8 mouse cellular contexts compared by ENCODE assay signal in the genomic region with DNA sequence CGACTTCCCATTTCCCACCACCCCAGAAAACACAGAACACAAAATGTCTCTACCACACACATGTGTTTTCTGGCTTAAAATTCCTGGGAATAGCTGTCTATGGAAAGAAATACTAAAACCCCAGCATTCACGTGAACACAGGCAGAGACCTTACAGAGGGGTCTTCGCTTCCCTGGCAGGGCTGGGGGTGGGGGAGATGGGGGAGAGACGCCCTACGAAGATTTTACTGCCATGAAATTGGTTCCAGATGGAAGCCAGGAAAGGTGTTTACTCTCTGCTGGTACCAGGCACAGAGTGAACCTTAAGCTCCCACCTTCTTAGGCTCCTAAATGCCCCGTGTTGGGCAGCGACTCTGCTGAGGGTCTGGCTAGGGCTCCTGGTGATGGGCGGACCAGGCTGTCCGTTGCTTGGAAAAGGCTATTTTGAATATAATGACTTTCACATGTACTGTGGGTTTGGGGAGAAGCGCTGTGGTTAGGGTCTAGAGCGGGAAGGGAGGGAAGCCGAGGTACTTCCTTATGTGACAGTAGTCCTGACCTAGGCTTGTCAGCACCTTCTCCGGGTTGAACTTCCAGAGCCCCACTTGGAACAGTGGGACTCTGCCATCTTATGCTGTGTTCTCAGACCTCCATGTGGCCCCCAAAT. TPM values are rescaled to one million over a fixed set of nuclear protein-coding genes. Genes with fewer than 3 reads are reported as not detected.
A peak's percentile ranks its signal among the peaks of the same experiment; 100 is the strongest.
DNase-seq lines count a peak whose midpoint lies in the region; ATAC-seq lines count a peak whose summit lies in the region.

No protein-coding gene starts in this region.

- H3K27ac ChIP-seq in heart, embryonic 10.5 days = peak overlapping the region; percentile 63
- H3K27ac ChIP-seq in hindbrain, embryonic 15.5 days (replicated peaks) = no peak overlapping the region
- no peak overlapping the region for H3K27ac ChIP-seq in midbrain, embryonic 11.5 days (ENCODE audit: low read depth, low read length)

- H3K36me3 ChIP-seq in heart, embryonic 10.5 days = no peaks in the 10 kb centered on the region
- H3K36me3 ChIP-seq in hindbrain, embryonic 15.5 days = no peaks in the 10 kb centered on the region
- H3K36me3 ChIP-seq in midbrain, embryonic 11.5 days (ENCODE audit: control insufficient read depth, insufficient read depth, low read length) = no peaks in the 10 kb centered on the region

- H3K9me3 ChIP-seq in heart, embryonic 10.5 days = no peaks in the 10 kb centered on the region
- no peaks in the 10 kb centered on the region for H3K9me3 ChIP-seq in hindbrain, embryonic 15.5 days
- no peaks in the 10 kb centered on the region for H3K9me3 ChIP-seq in midbrain, embryonic 11.5 days (ENCODE audit: control insufficient read depth, low read length)

- H3K4me1 ChIP-seq in heart, embryonic 10.5 days = peaks cover 19% of the 10 kb centered on the region
- H3K4me1 ChIP-seq in hindbrain, embryonic 15.5 days (replicated peaks) = peaks cover 15% of the 10 kb centered on the region
- peaks cover 14% of the 10 kb centered on the region for H3K4me1 ChIP-seq in midbrain, embryonic 11.5 days (ENCODE audit: control insufficient read depth, insufficient read depth, low read length)

- no peak overlapping the region for H3K9ac ChIP-seq in hindbrain, embryonic 15.5 days
- peak overlapping the region; percentile 38; the same call in 1 of the 2 replicates for H3K9ac ChIP-seq in midbrain, embryonic 11.5 days (ENCODE audit: low read length)

- 0 out of 2 replicates have a peak, but pooled peaks have one; percentile 6 for ATAC-seq in hindbrain, embryonic 15.5 days (ENCODE audit: low FRiP score, low read depth)
- ATAC-seq in midbrain, embryonic 11.5 days (ENCODE audit: low FRiP score) = no peak; the same call in 1 of the 2 replicates
- ATAC-seq in activated CD4-positive, CD25-positive, alpha-beta regulatory T cell, adult 4 months = no peak

- H3K4me2 ChIP-seq in hindbrain, embryonic 15.5 days = peak overlapping the region; percentile 42
- peak overlapping the region; percentile 47 for H3K4me2 ChIP-seq in midbrain, embryonic 11.5 days

- peak overlapping the region; percentile 45 for H3K4me3 ChIP-seq in heart, embryonic 10.5 days
- no peak overlapping the region for H3K4me3 ChIP-seq in hindbrain, embryonic 15.5 days
- H3K4me3 ChIP-seq in midbrain, embryonic 11.5 days (ENCODE audit: low read depth, low read length) = no peak overlapping the region

- 17% methylated on average over 13 of the region's 13 CpGs for WGBS in heart, embryonic 10.5 days
- 33% methylated on average over 13 of the region's 13 CpGs for WGBS in hindbrain, embryonic 15.5 days
- 22% methylated on average over 13 of the region's 13 CpGs for WGBS in midbrain, embryonic 11.5 days

- no peak for DNase-seq in heart, embryonic 10.5 days (ENCODE audit: low spot score)
- no peak for DNase-seq in heart, adult 8-10 months (ENCODE audit: low spot score)
- DNase-seq in embryo, embryonic 10.5 days (ENCODE audit: low spot score) = peak; percentile 69
- peak; percentile 82 for DNase-seq in midbrain, embryonic 11.5 days (ENCODE audit: low spot score, missing footprints)
- DNase-seq in adrenal gland, postnatal 25 days = no peak
- no peak for DNase-seq in kidney, postnatal 4 days

- peaks cover 35% of the 10 kb centered on the region for H3K27me3 ChIP-seq in heart, embryonic 10.5 days (ENCODE audit: insufficient read depth, poor library complexity, severe bottlenecking)
- no peaks in the 10 kb centered on the region; the same call in 1 of the 2 replicates for H3K27me3 ChIP-seq in hindbrain, embryonic 15.5 days
- H3K27me3 ChIP-seq in midbrain, embryonic 11.5 days (ENCODE audit: control insufficient read depth, insufficient read depth, low read length) = no peaks in the 10 kb centered on the region; the same call in 1 of the 2 replicates

RNA-seq across cellular contexts. Expression of gene Timp3, which starts 4.6 kb away (rescaled TPM):
- polyA plus RNA-seq in heart, embryonic 10.5 days (2016; fragmentation: Nextera tagmentation; extraction: Ambion mirVana) = 44.7 and 47.2 TPM in 2 replicates
- 100 to 1,000 TPM; 157 to 180 (median 176) TPM for total RNA-seq in heart, adult 8-10 months (2022)
- polyA plus RNA-seq in hindbrain, embryonic 15.5 days (2015; fragmentation: Nextera tagmentation; extraction: Ambion mirVana) = 42.2 and 47.0 TPM in 2 replicates
- 20.2 and 20.7 TPM in 2 replicates for polyA plus RNA-seq in midbrain, embryonic 11.5 days (2014; fragmentation: Nextera tagmentation; extraction: Ambion mirVana)
- total RNA-seq in adrenal gland, postnatal 25 days (2021) = 388 and 389 TPM in 2 replicates
- polyA plus RNA-seq in activated CD4-positive, CD25-positive, alpha-beta regulatory T cell, adult 4 months (2017; shearing (Covaris generic)) = not detected

Comparison
In these comparisons a context has a peak if more than half of its experiments do, and no peak if none do; other contexts are left out.
1. DNase-seq: peak in embryo, embryonic 10.5 days (single experiment) and midbrain, embryonic 11.5 days (single experiment); none in heart, embryonic 10.5 days (single experiment), heart, adult 8-10 months (single experiment), adrenal gland, postnatal 25 days (single experiment) and kidney, postnatal 4 days (0 of 2).
2. RNA of gene Timp3, which starts 4.6 kb away (polyA plus RNA-seq): 44.7 to 47.2 TPM in heart, embryonic 10.5 days, 42.2 to 47.0 TPM in hindbrain, embryonic 15.5 days and 20.2 to 20.7 TPM in midbrain, embryonic 11.5 days; not detected in activated CD4-positive, CD25-positive, alpha-beta regulatory T cell, adult 4 months; every median in the first group is over 10 times any median in the second.